Mouse (Mus musculus): ENCODE measurements around the gene Clk4. TPM values are rescaled to one million over a fixed set of nuclear protein-coding genes. Genes with fewer than 3 reads are reported as not detected.
A peak's percentile ranks its signal among the peaks of the same experiment; 100 is the strongest.

The Clk4 gene
- 10 to 100 TPM; 47.3 to 48.2 TPM for total RNA-seq (2021)

GRCm38 (mm10) chr11:51261680-51262219 is at the start of gene Clk4:
Gene Clk4, plus strand, starts transcription at chr11:51261730.
- no peak for DNase-seq

GRCm38 (mm10) chr11:51214021-51214420 is 47.5 kb upstream of the Clk4 start:
- no peak for DNase-seq
- intact Hi-C loops (cut with DNase I), result no loop called here

More at GRCm38 (mm10) chr11:51261680-51262219, at the start of gene Clk4:
- intact Hi-C loops (cut with DNase I), result loop anchor here (5.0 to 10.0 kb wide), 2 partner anchors 207 to 319 kb away; partner anchors contain the start of genes 4933414I15Rik and Zfp354a

GRCm38 (mm10) chr11:51219396-51219980 is 42.0 kb upstream of the Clk4 start:
- DNase-seq, result no peak
- intact Hi-C loops (cut with DNase I), result no loop called here

- DNase-seq, result no peak
- intact Hi-C loops (cut with DNase I), result no loop called here
These were observed 41.2 kb upstream of the Clk4 start, which contains the start of gene Gm12569 for GRCm38 (mm10) chr11:51220308-51220707. Gene Gm12569, plus strand, starts transcription at chr11:51220473.

GRCm38 (mm10) chr11:51227104-51227503 is 34.4 kb upstream of the Clk4 start:
- DNase-seq, result no peak
- intact Hi-C loops (cut with DNase I), result no loop called here

GRCm38 (mm10) chr11:51234626-51235025 is 26.9 kb upstream of the Clk4 start:
- intact Hi-C loops (cut with DNase I), result no loop called here
- DNase-seq, result no peak

GRCm38 (mm10) chr11:51242897-51243296 is 18.6 kb upstream of the Clk4 start:
- intact Hi-C loops (cut with DNase I), result no loop called here
- no peak for DNase-seq

- intact Hi-C loops (cut with DNase I), result no loop called here
- no peak for DNase-seq
These were observed 4.5 kb upstream of the Clk4 start for GRCm38 (mm10) chr11:51257006-51257405.

GRCm38 (mm10) chr11:51262342-51263285 is 1.1 kb downstream of the Clk4 start, which contains the start of gene BC049762:
Gene BC049762, minus strand, starts transcription at chr11:51263046.
- peak; percentile 98 to 99 for DNase-seq
- intact Hi-C loops (cut with DNase I), result loop anchor here (5.0 to 10.0 kb wide), 2 partner anchors 208 to 320 kb away; partner anchors contain the start of genes 4933414I15Rik and Zfp354a

GRCm38 (mm10) chr11:51263286-51263831 is 1.8 kb downstream of the Clk4 start:
- peak; percentile 77 to 82 for DNase-seq
- intact Hi-C loops (cut with DNase I), result loop anchor here (5.0 to 10.0 kb wide), 2 partner anchors 209 to 321 kb away; partner anchors contain the start of genes 4933414I15Rik and Zfp354a

GRCm38 (mm10) chr11:51264352-51264751 is 2.8 kb downstream of the Clk4 start:
- intact Hi-C loops (cut with DNase I), result loop anchor here (1.0 to 10.0 kb wide), 3 partner anchors 210 to 322 kb away; partner anchors contain the start of genes 4933414I15Rik and Zfp354a
- peak; percentile 25 to 40 for DNase-seq

- peak; percentile 24 to 45 for DNase-seq
- intact Hi-C loops (cut with DNase I), result loop anchor here (10.0 kb wide), 1 partner anchor 211 kb away; the partner anchor contains the start of gene Zfp354a
These were observed 3.8 kb downstream of the Clk4 start for GRCm38 (mm10) chr11:51265326-51265725.

- intact Hi-C loops (cut with DNase I), result no loop called here
- no peak for DNase-seq
These were observed 12.9 kb downstream of the Clk4 start for GRCm38 (mm10) chr11:51274418-51274817.

- peak; percentile 84 to 86 for DNase-seq
- intact Hi-C loops (cut with DNase I), result loop anchor here (1.0 to 10.0 kb wide), 4 partner anchors 158 to 395 kb away; partner anchors contain the start of gene 0610009B22Rik
These were observed 28.1 kb downstream of the Clk4 start, which contains the start of gene Col23a1 for GRCm38 (mm10) chr11:51289564-51290041. Gene Col23a1, plus strand, starts transcription at chr11:51289920.

GRCm38 (mm10) chr11:51290066-51290955 is 28.8 kb downstream of the Clk4 start:
- peak; percentile 44 to 63 for DNase-seq
- intact Hi-C loops (cut with DNase I), result no loop called here

GRCm38 (mm10) chr11:51293956-51294530 is 32.5 kb downstream of the Clk4 start:
- DNase-seq, result no peak
- intact Hi-C loops (cut with DNase I), result no loop called here

GRCm38 (mm10) chr11:51295742-51296141 is 34.2 kb downstream of the Clk4 start:
- no peak for DNase-seq
- intact Hi-C loops (cut with DNase I), result no loop called here

- DNase-seq, result no peak
- intact Hi-C loops (cut with DNase I), result no loop called here
These were observed 37.2 kb downstream of the Clk4 start for GRCm38 (mm10) chr11:51298691-51299090.

- intact Hi-C loops (cut with DNase I), result no loop called here
- no peak for DNase-seq
These were observed 40.9 kb downstream of the Clk4 start for GRCm38 (mm10) chr11:51302396-51302795.

Measured in heart, postnatal 10 days (tissue).